Mouse (Mus musculus) forebrain, embryonic 13.5 days (tissue): ENCODE results near the gene Lect2. TPM values are rescaled to one million over a fixed set of nuclear protein-coding genes. Genes with fewer than 3 reads are reported as not detected.

Experiments
- ATAC-seq: fragments of 200-750 bp; cut with Nextera tagmentation; 2 replicates; pipeline ENCODE4 v1.8.0; 2017
- H3K27ac ChIP-seq: fragments of 300-500 bp; sonication (generic); 2 replicates; pipeline ENCODE4 v1.5.1; 2015; ENCODE audit warnings: inconsistent platforms, mild to moderate bottlenecking, moderate library complexity
- H3K27me3 ChIP-seq: fragments of 300-500 bp; sonication (generic); 2 replicates; pipeline ENCODE4 v1.6.1; 2015; ENCODE audit warnings: mild to moderate bottlenecking, inconsistent platforms
- H3K36me3 ChIP-seq: fragments of 300-500 bp; sonication (generic); 2 replicates; pipeline ENCODE4 v1.6.1; 2015; ENCODE audit warnings: mild to moderate bottlenecking, inconsistent platforms; ENCODE audit not compliant: poor library complexity, severe bottlenecking
- H3K4me1 ChIP-seq: fragments of 300-500 bp; sonication (generic); 2 replicates; pipeline ENCODE4 v1.6.1; 2015; ENCODE audit warnings: inconsistent platforms
- H3K4me2 ChIP-seq: fragments of 300-500 bp; sonication (generic); 2 replicates; pipeline ENCODE4 v1.6.1; 2015; ENCODE audit warnings: inconsistent platforms, mild to moderate bottlenecking, moderate library complexity
- H3K4me3 ChIP-seq: fragments of 300-500 bp; sonication (generic); 2 replicates; pipeline ENCODE4 v1.5.1; 2015; ENCODE audit warnings: mild to moderate bottlenecking, inconsistent platforms
- H3K9ac ChIP-seq: fragments of 300-500 bp; sonication (generic); 2 replicates; pipeline ENCODE4 v1.6.1; 2015; ENCODE audit warnings: mild to moderate bottlenecking, inconsistent platforms
- H3K9me3 ChIP-seq: fragments of 300-500 bp; sonication (generic); replicated peaks from 2 replicates; pipeline ENCODE4 v1.6.1; 2016; ENCODE audit warnings: inconsistent platforms
- WGBS: fragments of 180-500 bp; shearing (Covaris S2); methylation state at CpG from one replicate; pipeline ENCODE4 v1.1.7; 2015; 5-methylcytosine and 5-hydroxymethylcytosine counted together
- polyA plus RNA-seq: library from polyadenylated mRNA; unstranded; fragments of >200 nt; fragmentation: Nextera tagmentation; extraction: Ambion mirVana; gene quantifications from 2 replicates; pipeline ENCODE4 v1.2.1, GENCODE M21; 2015

Lect2 gene
- polyA plus RNA-seq, result not detected in 2 replicates

GRCm38 (mm10) chr13:56548401-56548800 is at the start of gene Lect2:
Lect2 (minus strand) TSS chr13:56548502.
- no peaks in the 10 kb centered on the region for H3K27me3 ChIP-seq
- H3K36me3 ChIP-seq, result no peaks in the 10 kb centered on the region
- H3K4me2 ChIP-seq, result no peak within 1 kb of the TSS
- peaks cover 7% of the 10 kb centered on the region; the same call in 1 of the 2 replicates for H3K4me1 ChIP-seq
- H3K9ac ChIP-seq, result no peak within 1 kb of the TSS
- no peaks in the 10 kb centered on the region for H3K9me3 ChIP-seq
- ATAC-seq, result no peak
- no peak within 1 kb of the TSS for H3K27ac ChIP-seq
- no peak within 1 kb of the TSS for H3K4me3 ChIP-seq
- WGBS, result 90% methylated on average over 9 of the region's 9 CpGs

GRCm38 (mm10) chr13:56597296-56597695 is 49.0 kb upstream of the Lect2 start:
- Histone ChIP-seq H3K4me1 (peaks cover 35% of the 10 kb centered on the region), H3K27me3 (no peaks in the 10 kb centered on the region), H3K4me3 (no peak overlapping the region), H3K27ac (no peak overlapping the region), H3K9ac (no peak overlapping the region), H3K9me3 (no peaks in the 10 kb centered on the region), H3K4me2 (no peak overlapping the region), H3K36me3 (no peaks in the 10 kb centered on the region)
- 51% methylated on average over 4 of the region's 4 CpGs for WGBS
- 0 out of 2 replicates have a peak, but pooled peaks have one; percentile 45 for ATAC-seq

- 80% methylated on average over 8 of the region's 8 CpGs for WGBS
- Histone ChIP-seq H3K36me3 (no peaks in the 10 kb centered on the region), H3K4me3 (no peak overlapping the region), H3K27me3 (no peaks in the 10 kb centered on the region), H3K4me1 (peaks cover 23% of the 10 kb centered on the region), H3K9ac (no peak overlapping the region), H3K27ac (no peak overlapping the region), H3K4me2 (no peak overlapping the region), H3K9me3 (no peaks in the 10 kb centered on the region)
- ATAC-seq, result no peak
Observed at GRCm38 (mm10) chr13:56595246-56595645, 46.9 kb upstream of the Lect2 start.

- no peak overlapping the region for H3K4me3 ChIP-seq
- H3K9ac ChIP-seq, result no peak overlapping the region
- no peaks in the 10 kb centered on the region for H3K27me3 ChIP-seq
- no peak overlapping the region for H3K4me2 ChIP-seq
- no peaks in the 10 kb centered on the region for H3K36me3 ChIP-seq
- no peaks in the 10 kb centered on the region for H3K9me3 ChIP-seq
- WGBS, result 83% methylated on average over 7 of the region's 7 CpGs
- H3K4me1 ChIP-seq, result peaks cover 20% of the 10 kb centered on the region
- no peak for ATAC-seq
- H3K27ac ChIP-seq, result no peak overlapping the region
Observed at GRCm38 (mm10) chr13:56593961-56594391, 45.7 kb upstream of the Lect2 start.

GRCm38 (mm10) chr13:56593196-56593595 is 44.9 kb upstream of the Lect2 start:
- Histone ChIP-seq H3K9ac (no peak overlapping the region), H3K9me3 (no peaks in the 10 kb centered on the region), H3K4me1 (peaks cover 19% of the 10 kb centered on the region), H3K4me2 (no peak overlapping the region), H3K4me3 (no peak overlapping the region), H3K36me3 (no peaks in the 10 kb centered on the region), H3K27me3 (no peaks in the 10 kb centered on the region), H3K27ac (no peak overlapping the region)
- 91% methylated on average over 5 of the region's 5 CpGs for WGBS
- no peak for ATAC-seq

- H3K4me1 ChIP-seq, result peaks cover 7% of the 10 kb centered on the region
- no peak overlapping the region for H3K4me2 ChIP-seq
- no peak overlapping the region for H3K27ac ChIP-seq
- H3K36me3 ChIP-seq, result no peaks in the 10 kb centered on the region
- ATAC-seq, result no peak
- 89% methylated on average over 2 of the region's 2 CpGs for WGBS
- no peaks in the 10 kb centered on the region for H3K27me3 ChIP-seq
- no peak overlapping the region for H3K4me3 ChIP-seq
- H3K9me3 ChIP-seq, result no peaks in the 10 kb centered on the region
- no peak overlapping the region for H3K9ac ChIP-seq
Observed at GRCm38 (mm10) chr13:56591939-56592338, 43.6 kb upstream of the Lect2 start.

- Histone ChIP-seq H3K9me3 (no peaks in the 10 kb centered on the region), H3K27ac (no peak overlapping the region), H3K36me3 (no peaks in the 10 kb centered on the region), H3K27me3 (no peaks in the 10 kb centered on the region), H3K4me2 (no peak overlapping the region), H3K9ac (no peak overlapping the region), H3K4me1 (0 out of 2 replicates have a peak, but pooled peaks cover 5% of the 10 kb centered on the region), H3K4me3 (no peak overlapping the region)
- WGBS, result 92% methylated on average over 8 of the region's 8 CpGs
- no peak for ATAC-seq
Observed at GRCm38 (mm10) chr13:56591191-56591590, 42.9 kb upstream of the Lect2 start.

GRCm38 (mm10) chr13:56590202-56590601 is 41.9 kb upstream of the Lect2 start:
- WGBS, result 93% methylated on average over 5 of the region's 5 CpGs
- H3K4me1 ChIP-seq, result 0 out of 2 replicates have a peak, but pooled peaks cover 5% of the 10 kb centered on the region
- no peaks in the 10 kb centered on the region for H3K27me3 ChIP-seq
- H3K36me3 ChIP-seq, result no peaks in the 10 kb centered on the region
- ATAC-seq, result no peak
- H3K9ac ChIP-seq, result no peak overlapping the region
- no peak overlapping the region for H3K4me2 ChIP-seq
- H3K4me3 ChIP-seq, result no peak overlapping the region
- no peaks in the 10 kb centered on the region for H3K9me3 ChIP-seq
- no peak overlapping the region for H3K27ac ChIP-seq

GRCm38 (mm10) chr13:56588454-56589117 is 40.3 kb upstream of the Lect2 start:
- no peak for ATAC-seq

GRCm38 (mm10) chr13:56586046-56586445 is 37.7 kb upstream of the Lect2 start:
- WGBS, result 90% methylated on average over 3 of the region's 3 CpGs
- Histone ChIP-seq H3K36me3 (no peaks in the 10 kb centered on the region), H3K4me3 (no peak overlapping the region), H3K4me1 (peaks cover 21% of the 10 kb centered on the region), H3K27ac (no peak overlapping the region; the same call in 1 of the 2 replicates), H3K4me2 (no peak overlapping the region), H3K9me3 (no peaks in the 10 kb centered on the region), H3K9ac (no peak overlapping the region), H3K27me3 (no peaks in the 10 kb centered on the region)
- ATAC-seq, result no peak

More at GRCm38 (mm10) chr13:56588454-56589117, 40.3 kb upstream of the Lect2 start:
- 87% methylated on average over 14 of the region's 14 CpGs for WGBS
- Histone ChIP-seq H3K27me3 (no peaks in the 10 kb centered on the region), H3K36me3 (no peaks in the 10 kb centered on the region), H3K4me3 (no peak overlapping the region), H3K4me1 (no peaks in the 10 kb centered on the region), H3K9me3 (no peaks in the 10 kb centered on the region), H3K27ac (no peak overlapping the region), H3K9ac (no peak overlapping the region), H3K4me2 (no peak overlapping the region)

GRCm38 (mm10) chr13:56582720-56583119 is 34.4 kb upstream of the Lect2 start:
- Histone ChIP-seq H3K9me3 (no peaks in the 10 kb centered on the region), H3K4me2 (no peak overlapping the region), H3K27me3 (no peaks in the 10 kb centered on the region), H3K27ac (peak overlapping the region; percentile 90), H3K9ac (0 out of 2 replicates have a peak overlapping the region, but pooled peaks have one; percentile 13), H3K4me1 (peaks cover 24% of the 10 kb centered on the region), H3K36me3 (no peaks in the 10 kb centered on the region), H3K4me3 (no peak overlapping the region)
- WGBS, result 17% methylated on average over 3 of the region's 3 CpGs
- ATAC-seq, result no peak

- Histone ChIP-seq H3K27ac (peak overlapping the region; percentile 90), H3K9ac (peak overlapping the region; percentile 55), H3K4me2 (peak overlapping the region; percentile 53), H3K4me3 (no peak overlapping the region; the same call in 1 of the 2 replicates), H3K36me3 (no peaks in the 10 kb centered on the region), H3K27me3 (no peaks in the 10 kb centered on the region), H3K4me1 (peaks cover 24% of the 10 kb centered on the region), H3K9me3 (no peaks in the 10 kb centered on the region)
- peak; percentile 93 for ATAC-seq
- 2% methylated on average over 6 of the region's 6 CpGs for WGBS
Observed at GRCm38 (mm10) chr13:56581961-56582434, 33.7 kb upstream of the Lect2 start.
